Mouse (Mus musculus) testis, adult 10 weeks (tissue): ENCODE measurements around the gene Prss41. TPM values are rescaled to one million over a fixed set of nuclear protein-coding genes. Genes with fewer than 3 reads are reported as not detected.

ENCODE experiments used
- polyA plus RNA-seq: library from polyadenylated mRNA; stranded (reverse); fragments of 350-450 nt; fragmentation: Illumina TruSeq; extraction: RNeasy Lipid Tissue Mini Kit (QIAGEN cat#74804); gene quantifications from one replicate; pipeline ENCODE4 v1.2.3, GENCODE M21; 2014; ENCODE audit warnings: low read depth, low replicate concordance

Prss41 gene
- 2.3 TPM for polyA plus RNA-seq

GRCm38 (mm10) chr17:23843812-23844273, at the start of gene Prss41, which contains the start of gene Prss32:
Prss41 (minus strand) TSS chr17:23844172.
Prss32 (plus strand) TSS chr17:23843855.

GRCm38 (mm10) chr17:23880576-23880975, 36.6 kb upstream of the Prss41 start, which contains the start of the genes Dcpp1 and Dcpp2:
Dcpp1 (plus strand) TSS chr17:23880876.
Dcpp2 (plus strand) TSS chr17:23880880.

GRCm38 (mm10) chr17:23867756-23868155, 23.8 kb upstream of the Prss41 start, which contains the start of gene Prss21:
Prss21 (plus strand) TSS chr17:23868056.

GRCm38 (mm10) chr17:23836006-23836575, 7.9 kb downstream of the Prss41 start, which contains the start of gene Prss33:
Prss33 (minus strand) TSS chr17:23836056.

GRCm38 (mm10) chr17:23829064-23829619, 14.8 kb downstream of the Prss41 start, which contains the start of gene Elob:
Elob (minus strand) TSS chr17:23829136.

GRCm38 (mm10) chr17:23790269-23791078, 53.5 kb downstream of the Prss41 start, which contains the start of gene Srrm2:
Srrm2 (plus strand) TSS chr17:23790532.

Other genes starting within 250 kb of the Prss41 start
- gene Zfp13, start 244.7 kb downstream of the Prss41 start, polyA plus RNA-seq = 2.5 TPM
- gene Zscan10, start 243.3 kb downstream of the Prss41 start, polyA plus RNA-seq = 0.41 TPM
- 0.14 TPM for gene Mmp25, start 198.9 kb downstream of the Prss41 start, polyA plus RNA-seq
- gene Bicdl2, start 183.7 kb downstream of the Prss41 start, polyA plus RNA-seq = not detected
- gene Hcfc1r1, start 170.6 kb downstream of the Prss41 start, polyA plus RNA-seq = 3.5 TPM
- 1.3 TPM for gene Thoc6, start 170.3 kb downstream of the Prss41 start, polyA plus RNA-seq
- gene Tnfrsf12a, start 166.7 kb downstream of the Prss41 start, polyA plus RNA-seq = not detected
- gene Cldn6, start 164.9 kb downstream of the Prss41 start, polyA plus RNA-seq = not detected
- not detected for gene Cldn9, start 160.1 kb downstream of the Prss41 start, polyA plus RNA-seq
- 0.87 TPM for gene 1520401A03Rik, start 121.4 kb downstream of the Prss41 start, polyA plus RNA-seq
- 1.9 TPM for gene Pkmyt1, start 117.8 kb downstream of the Prss41 start, polyA plus RNA-seq
- gene Paqr4, start 103.3 kb downstream of the Prss41 start, polyA plus RNA-seq = not detected
- not detected for gene Kremen2, start 98.3 kb downstream of the Prss41 start, polyA plus RNA-seq
- 7.3 TPM for gene Flywch1, start 72.6 kb downstream of the Prss41 start, polyA plus RNA-seq
- gene Flywch2, start 58.1 kb downstream of the Prss41 start, polyA plus RNA-seq = 1.9 TPM
- 89.6 TPM for gene Srrm2, start 53.6 kb downstream of the Prss41 start, polyA plus RNA-seq
- 40.8 TPM for gene Elob, start 15.0 kb downstream of the Prss41 start, polyA plus RNA-seq
- not detected for gene Prss33, start 8.1 kb downstream of the Prss41 start, polyA plus RNA-seq
- not detected for gene Prss32, start 317 bp downstream of the Prss41 start, polyA plus RNA-seq
- gene Prss21, start 23.9 kb upstream of the Prss41 start, polyA plus RNA-seq = 34.8 TPM
- gene Dcpp1, start 36.7 kb upstream of the Prss41 start, polyA plus RNA-seq = not detected
- gene Dcpp2, start 36.7 kb upstream of the Prss41 start, polyA plus RNA-seq = not detected
- gene Dcpp3, start 73.3 kb upstream of the Prss41 start, polyA plus RNA-seq = not detected
- not detected for gene Sbp, start 97.5 kb upstream of the Prss41 start, polyA plus RNA-seq
- gene Sbpl, start 111.1 kb upstream of the Prss41 start, polyA plus RNA-seq = not detected
- gene Prss30, start 136.4 kb upstream of the Prss41 start, polyA plus RNA-seq = not detected
- gene Prss22, start 153.9 kb upstream of the Prss41 start, polyA plus RNA-seq = not detected
- not detected for gene Prss27, start 194.0 kb upstream of the Prss41 start, polyA plus RNA-seq
- 19.6 TPM for gene Kctd5, start 229.3 kb upstream of the Prss41 start, polyA plus RNA-seq